Mouse (Mus musculus): Measurements from ENCODE around the gene Gm29094.

The Gm29094 gene

GRCm38 (mm10) chr9:89253400-89253799, 54.2 kb downstream of the Gm29094 start:
- DNase-seq: no peak

- DNase-seq: no peak
Measured at GRCm38 (mm10) chr9:89256556-89257335, 57.6 kb downstream of the Gm29094 start.

DNA sequence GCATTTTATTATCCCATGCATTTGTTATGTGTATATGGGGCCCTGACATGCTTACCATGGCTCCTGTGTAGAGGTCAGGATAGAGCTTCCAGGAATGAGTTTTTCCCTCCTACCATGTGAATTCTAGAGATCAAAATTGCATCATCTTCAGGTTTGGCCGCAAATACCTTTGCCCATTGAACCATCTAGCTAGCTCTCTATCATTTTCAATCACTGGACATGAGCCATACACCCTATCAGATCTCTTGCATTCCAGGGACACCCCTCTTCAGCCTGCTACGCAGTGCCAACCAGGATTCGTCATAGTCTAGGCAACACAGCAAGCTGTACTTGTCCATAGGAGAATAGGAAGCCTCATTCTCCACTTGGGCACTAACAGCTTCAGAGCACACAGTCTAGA, 64.8 kb downstream of the Gm29094 start:
- no peak for DNase-seq

DNA sequence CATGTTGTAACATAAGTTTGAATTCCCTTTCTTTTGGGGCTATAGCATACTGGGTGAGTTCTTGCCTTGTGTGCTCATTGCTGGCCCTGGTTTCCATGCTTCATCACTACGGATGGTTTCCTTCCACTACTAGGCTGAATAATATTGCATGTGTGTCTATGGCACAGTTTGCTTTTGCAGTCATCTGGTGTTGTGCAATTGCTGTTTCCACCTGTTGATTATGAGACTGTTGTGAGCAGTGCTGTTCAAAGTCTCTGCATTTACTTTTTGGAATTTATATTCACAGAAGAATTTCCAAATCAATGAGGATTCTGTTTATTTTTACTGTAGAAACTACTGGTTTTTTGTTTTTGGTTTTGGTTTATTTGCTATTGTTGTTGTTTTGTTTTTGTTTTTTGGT, 65.4 kb downstream of the Gm29094 start:
- no peak for DNase-seq
